Mouse (Mus musculus): ENCODE measurements around the gene Tubb2a. TPM values are rescaled to one million over a fixed set of nuclear protein-coding genes. Genes with fewer than 3 reads are reported as not detected.

Tubb2a gene
- polyA plus RNA-seq, 1 experiment: 304 TPM

GRCm38 (mm10) chr13:34032041-34032440 is 45.8 kb downstream of the Tubb2a start:
- no peaks in the 10 kb centered on the region for H3K79me2 ChIP-seq (ENCODE audit: control insufficient read depth, insufficient read depth)
- peaks cover 1% of the 10 kb centered on the region for H3K79me3 ChIP-seq (ENCODE audit: low read depth)
- H3K36me3 ChIP-seq (ENCODE audit: control insufficient read depth, insufficient read depth): peaks cover 71% of the 10 kb centered on the region
- H3K4me3 ChIP-seq (ENCODE audit: insufficient read depth, poor library complexity, severe bottlenecking): no peak overlapping the region
- TF ChIP-seq MYOG (IDR thresholded peaks at IDR 0.05; ENCODE audit: control insufficient read depth, extremely low read depth, insufficient read length) (no peak), FOSL1 (IDR thresholded peaks at IDR 0.05; ENCODE audit: insufficient read depth, low read length, poor library complexity, severe bottlenecking) (no peak), MAX (IDR thresholded peaks at IDR 0.05) (no peak), MYOD1 (IDR thresholded peaks at IDR 0.05; ENCODE audit: control insufficient read depth, insufficient read length, low read depth) (no peak), CEBPB (IDR thresholded peaks at IDR 0.05; ENCODE audit: low read depth) (no peak), CTCF (IDR thresholded peaks at IDR 0.05; ENCODE audit: control insufficient read depth, insufficient read depth, insufficient read length) (no peak), USF1 (IDR thresholded peaks at IDR 0.05; ENCODE audit: low read depth) (no peak)
- H3ac ChIP-seq (ENCODE audit: control insufficient read depth, insufficient read length, low read depth): no peak overlapping the region
- H3K27me3 ChIP-seq (ENCODE audit: control insufficient read depth, insufficient read depth, insufficient read length): no peaks in the 10 kb centered on the region

Other genes starting within 250 kb of the Tubb2a start
- not detected for gene Serpinb6e, start 234.6 kb downstream of the Tubb2a start, polyA plus RNA-seq (2012; fragmentation: generic; extraction: Trizol)
- 0.11 TPM for gene Serpinb6c, start 172.3 kb downstream of the Tubb2a start, polyA plus RNA-seq (2012; fragmentation: generic; extraction: Trizol)
- 23.1 TPM for gene Nqo2, start 113.3 kb downstream of the Tubb2a start, polyA plus RNA-seq (2012; fragmentation: generic; extraction: Trizol)
- gene Ripk1, start 75.6 kb downstream of the Tubb2a start, polyA plus RNA-seq (2012; fragmentation: generic; extraction: Trizol): 10.0 TPM
- 323 TPM for gene Serpinb6a, start 75.2 kb downstream of the Tubb2a start, polyA plus RNA-seq (2012; fragmentation: generic; extraction: Trizol)
- gene Bphl, start 40.4 kb downstream of the Tubb2a start, polyA plus RNA-seq (2012; fragmentation: generic; extraction: Trizol): 11.7 TPM
- gene Tubb2b, start 52.5 kb upstream of the Tubb2a start, polyA plus RNA-seq (2012; fragmentation: generic; extraction: Trizol): 216 TPM
- 151 TPM for gene Psmg4, start 85.0 kb upstream of the Tubb2a start, polyA plus RNA-seq (2012; fragmentation: generic; extraction: Trizol)

All from C2C12 (cell line).